Mouse (Mus musculus) forebrain, embryonic 16.5 days (tissue): ENCODE data around the gene Rbfox2. TPM values are rescaled to one million over a fixed set of nuclear protein-coding genes. Genes with fewer than 3 reads are reported as not detected.
"Not testable (repeated sequence)": the region's sequence is repeated elsewhere in the genome, so short reads cannot be mapped to it uniquely, and the experiment has no call there.

Source experiments
- ATAC-seq: fragments of 200-750 bp; cut with Nextera tagmentation; 2 replicates; pipeline ENCODE4 v1.8.0; 2017; ENCODE audit warnings: mild to moderate bottlenecking, moderate library complexity
- H3K27ac ChIP-seq: fragments of 300-500 bp; sonication (generic); 2 replicates; pipeline ENCODE4 v1.5.1; 2014; ENCODE audit warnings: low read length, control low read depth
- H3K27me3 ChIP-seq: fragments of 300-500 bp; sonication (generic); replicated peaks from 2 replicates; pipeline ENCODE4 v1.6.1; 2014; ENCODE audit warnings: low read length; ENCODE audit not compliant: control insufficient read depth, insufficient read depth
- H3K36me3 ChIP-seq: fragments of 300-500 bp; sonication (generic); 2 replicates; pipeline ENCODE4 v1.6.1; 2014; ENCODE audit not compliant: control insufficient read depth, insufficient read depth
- H3K4me1 ChIP-seq: fragments of 300-500 bp; sonication (generic); replicated peaks from 2 replicates; pipeline ENCODE4 v1.6.1; 2014; ENCODE audit warnings: low read length; ENCODE audit not compliant: control insufficient read depth, insufficient read depth
- H3K4me2 ChIP-seq: fragments of 300-500 bp; sonication (generic); 2 replicates; pipeline ENCODE4 v1.6.1; 2014; ENCODE audit warnings: mild to moderate bottlenecking, low read length, control low read depth
- H3K4me3 ChIP-seq: fragments of 300-500 bp; sonication (generic); replicated peaks from 2 replicates; pipeline ENCODE4 v1.5.1; 2014; ENCODE audit warnings: mild to moderate bottlenecking, low read length, control low read depth
- H3K9ac ChIP-seq: fragments of 300-500 bp; sonication (generic); replicated peaks from 2 replicates; pipeline ENCODE4 v1.6.1; 2014; ENCODE audit warnings: low read depth, low read length, control low read depth
- H3K9me3 ChIP-seq: fragments of 300-500 bp; sonication (generic); 2 replicates; pipeline ENCODE4 v1.6.1; 2016; ENCODE audit warnings: low read length; ENCODE audit not compliant: control insufficient read depth
- WGBS: fragments of 180-500 bp; shearing (Covaris S2); extraction: QIAGEN DNeasy Blood & Tissue Kit; methylation state at CpG from one replicate; pipeline ENCODE4 v1.1.7; 2014; 5-methylcytosine and 5-hydroxymethylcytosine counted together
- polyA plus RNA-seq: library from polyadenylated mRNA; unstranded; fragments of >200 nt; fragmentation: Nextera tagmentation; extraction: Ambion mirVana; gene quantifications from 2 replicates; pipeline ENCODE4 v1.2.1, GENCODE M21; 2015

Gene Rbfox2
- polyA plus RNA-seq, 1 experiment from 2014 or later: 212 TPM

- no peaks in the 10 kb centered on the region for H3K27me3 ChIP-seq
- H3K9me3 ChIP-seq: no peaks in the 10 kb centered on the region
- H3K4me2 ChIP-seq: peak overlapping the region; percentile 56
- peaks cover 12% of the 10 kb centered on the region for H3K4me1 ChIP-seq
- peak; percentile 73 for ATAC-seq
- H3K9ac ChIP-seq: peak overlapping the region; percentile 53
- no peaks in the 10 kb centered on the region for H3K36me3 ChIP-seq
- H3K4me3 ChIP-seq: peak overlapping the region; percentile 40
- 2% methylated on average over 32 of the region's 32 CpGs for WGBS
- H3K27ac ChIP-seq: 0 out of 2 replicates have a peak overlapping the region, but pooled peaks have one; percentile 21
Measured at GRCm38 (mm10) chr15:77336287-77336967, 29.6 kb upstream of the Rbfox2 start.

GRCm38 (mm10) chr15:77335185-77335584, 28.4 kb upstream of the Rbfox2 start:
- not testable (repeated sequence) for H3K9ac ChIP-seq, H3K27ac ChIP-seq, ATAC-seq, H3K9me3 ChIP-seq, H3K36me3 ChIP-seq, H3K4me2 ChIP-seq, H3K4me3 ChIP-seq, H3K27me3 ChIP-seq
- 96% methylated on average over 2 of the region's 3 CpGs for WGBS
- H3K4me1 ChIP-seq: peaks cover 12% of the 10 kb centered on the region

- H3K4me2 ChIP-seq: no peak overlapping the region
- ATAC-seq: peak; percentile 62
- H3K36me3 ChIP-seq: no peaks in the 10 kb centered on the region
- WGBS: 55% methylated on average over 7 of the region's 7 CpGs
- H3K4me3 ChIP-seq: no peak overlapping the region
- no peaks in the 10 kb centered on the region for H3K27me3 ChIP-seq
- no peak overlapping the region for H3K9ac ChIP-seq
- peaks cover 12% of the 10 kb centered on the region for H3K4me1 ChIP-seq
- H3K27ac ChIP-seq: no peak overlapping the region
- H3K9me3 ChIP-seq: no peaks in the 10 kb centered on the region
Measured at GRCm38 (mm10) chr15:77332272-77332991, 25.6 kb upstream of the Rbfox2 start.

- no peak for ATAC-seq
Measured at GRCm38 (mm10) chr15:77331444-77331843, 24.6 kb upstream of the Rbfox2 start.

GRCm38 (mm10) chr15:77329681-77330180, 22.9 kb upstream of the Rbfox2 start:
- no peaks in the 10 kb centered on the region for H3K27me3 ChIP-seq
- no peak for ATAC-seq
- H3K36me3 ChIP-seq: no peaks in the 10 kb centered on the region
- no peaks in the 10 kb centered on the region for H3K9me3 ChIP-seq
- H3K27ac ChIP-seq: no peak overlapping the region
- peaks cover 2% of the 10 kb centered on the region; the same call in 1 of the 2 replicates for H3K4me1 ChIP-seq
- no peak overlapping the region for H3K4me2 ChIP-seq
- H3K4me3 ChIP-seq: no peak overlapping the region
- 82% methylated on average over 12 of the region's 12 CpGs for WGBS
- no peak overlapping the region for H3K9ac ChIP-seq

More at GRCm38 (mm10) chr15:77331444-77331843, 24.6 kb upstream of the Rbfox2 start:
- H3K27ac ChIP-seq: no peak overlapping the region
- no peak overlapping the region for H3K9ac ChIP-seq
- no peaks in the 10 kb centered on the region for H3K36me3 ChIP-seq
- no peaks in the 10 kb centered on the region for H3K9me3 ChIP-seq
- no peak overlapping the region for H3K4me2 ChIP-seq
- H3K4me3 ChIP-seq: no peak overlapping the region
- no peaks in the 10 kb centered on the region for H3K27me3 ChIP-seq
- peaks cover 6% of the 10 kb centered on the region; the same call in 1 of the 2 replicates for H3K4me1 ChIP-seq
- WGBS: 90% methylated on average over 4 of the region's 4 CpGs

GRCm38 (mm10) chr15:77326361-77326760, 19.6 kb upstream of the Rbfox2 start:
- Histone ChIP-seq H3K27me3 (no peaks in the 10 kb centered on the region), H3K4me2 (no peak overlapping the region), H3K4me3 (no peak overlapping the region), H3K36me3 (no peaks in the 10 kb centered on the region), H3K9me3 (no peaks in the 10 kb centered on the region), H3K4me1 (no peaks in the 10 kb centered on the region; the same call in 1 of the 2 replicates), H3K27ac (no peak overlapping the region), H3K9ac (no peak overlapping the region)
- no peak for ATAC-seq
- 91% methylated on average over 4 of the region's 4 CpGs for WGBS

- ATAC-seq: no peak
- Histone ChIP-seq H3K4me2 (no peak overlapping the region), H3K9me3 (no peaks in the 10 kb centered on the region), H3K9ac (no peak overlapping the region), H3K4me1 (no peaks in the 10 kb centered on the region; the same call in 1 of the 2 replicates), H3K4me3 (no peak overlapping the region), H3K36me3 (no peaks in the 10 kb centered on the region), H3K27ac (no peak overlapping the region), H3K27me3 (no peaks in the 10 kb centered on the region)
- WGBS: 70% methylated on average over 11 of the region's 11 CpGs
Measured at GRCm38 (mm10) chr15:77324426-77324825, 17.6 kb upstream of the Rbfox2 start.

- no peaks in the 10 kb centered on the region for H3K27me3 ChIP-seq
- no peaks in the 10 kb centered on the region for H3K9me3 ChIP-seq
- H3K4me2 ChIP-seq: no peak overlapping the region
- no peak overlapping the region for H3K9ac ChIP-seq
- no peaks in the 10 kb centered on the region; the same call in 1 of the 2 replicates for H3K4me1 ChIP-seq
- H3K4me3 ChIP-seq: no peak overlapping the region
- ATAC-seq: no peak
- H3K36me3 ChIP-seq: no peaks in the 10 kb centered on the region
- H3K27ac ChIP-seq: no peak overlapping the region
- WGBS: 89% methylated on average over 10 of the region's 10 CpGs
Measured at GRCm38 (mm10) chr15:77323226-77323625, 16.4 kb upstream of the Rbfox2 start.

GRCm38 (mm10) chr15:77313701-77314100, 6.9 kb upstream of the Rbfox2 start:
- Histone ChIP-seq H3K27me3 (no peaks in the 10 kb centered on the region), H3K27ac (no peak overlapping the region), H3K9ac (no peak overlapping the region), H3K36me3 (no peaks in the 10 kb centered on the region), H3K9me3 (no peaks in the 10 kb centered on the region), H3K4me3 (no peak overlapping the region), H3K4me1 (peaks cover 6% of the 10 kb centered on the region; the same call in 1 of the 2 replicates), H3K4me2 (no peak overlapping the region)
- ATAC-seq: no peak
- WGBS: 45% methylated on average over 6 of the region's 6 CpGs
